Mouse (Mus musculus) bone marrow, adult 2 months (tissue): ENCODE measurements around the gene Nlgn1.

Experiments
- CTCF ChIP-seq: fragments of 200-500 bp; IDR thresholded peaks from 2 replicates; pipeline ENCODE4 v1.5.1; 2011; ENCODE audit warnings: low read length, control low read depth; ENCODE audit not compliant: control insufficient read depth, insufficient read depth
- POLR2A ChIP-seq: fragments of 200-500 bp; IDR thresholded peaks from 2 replicates; pipeline ENCODE4 v1.6.1; 2011; ENCODE audit warnings: low read depth, mild to moderate bottlenecking, control low read depth, low read length, borderline replicate concordance; ENCODE audit not compliant: control insufficient read depth

GRCm38 (mm10) chr3:25773908-25774307 is 558.4 kb downstream of the Nlgn1 start:
- TF ChIP-seq CTCF (no peak), POLR2A (no peak)
